Mouse (Mus musculus) embryo, embryonic 10.5 days (tissue): ENCODE data around the gene Tec.

Experiments used
- DNase-seq: peaks from one replicate; pipeline ENCODE4 v3.0.0-alpha.2; 2015; ENCODE audit warnings: low spot score

Tec gene

DNA sequence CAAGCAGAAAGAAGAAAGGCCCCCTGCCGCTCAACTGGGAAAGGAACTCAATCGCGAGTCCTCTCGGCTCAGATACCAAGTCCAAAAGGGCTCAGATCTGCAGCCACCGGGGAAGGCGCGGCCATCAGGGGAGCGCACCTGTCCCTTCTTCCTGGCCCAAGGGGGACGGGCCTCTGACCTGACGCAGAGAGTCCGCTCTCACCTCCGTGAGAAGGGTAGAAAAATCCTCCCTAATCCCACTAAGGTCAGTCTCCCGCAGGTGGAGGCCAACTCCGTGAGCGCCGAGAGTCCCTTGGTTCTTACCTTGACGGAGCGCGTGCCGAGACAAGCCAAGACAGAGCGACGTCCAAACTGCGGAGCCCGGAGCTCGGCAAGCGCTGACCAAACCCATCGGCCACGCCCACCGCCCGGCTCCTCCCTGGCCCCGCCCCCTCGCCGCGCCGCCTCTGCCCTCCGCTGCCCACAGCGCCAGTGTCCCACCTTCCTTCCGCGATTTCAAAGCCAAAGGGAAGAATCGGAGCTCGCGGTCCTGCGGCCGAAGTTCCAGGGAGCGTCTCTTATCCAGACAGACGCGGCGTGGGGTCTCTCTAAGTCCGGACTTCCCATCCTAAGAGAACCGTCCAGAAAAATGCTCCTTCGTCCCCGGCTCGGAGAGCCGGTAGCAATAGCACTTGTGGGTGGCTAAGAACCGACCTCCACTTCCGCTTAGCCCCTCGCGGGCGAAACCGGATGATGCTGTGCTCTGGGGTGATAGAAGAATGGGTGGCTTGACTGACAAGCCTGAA is at the start of gene Tec:
Tec (minus strand) TSS at position 393 of the 785 bp plus-strand sequence.
- peak; percentile 92 for DNase-seq

DNA sequence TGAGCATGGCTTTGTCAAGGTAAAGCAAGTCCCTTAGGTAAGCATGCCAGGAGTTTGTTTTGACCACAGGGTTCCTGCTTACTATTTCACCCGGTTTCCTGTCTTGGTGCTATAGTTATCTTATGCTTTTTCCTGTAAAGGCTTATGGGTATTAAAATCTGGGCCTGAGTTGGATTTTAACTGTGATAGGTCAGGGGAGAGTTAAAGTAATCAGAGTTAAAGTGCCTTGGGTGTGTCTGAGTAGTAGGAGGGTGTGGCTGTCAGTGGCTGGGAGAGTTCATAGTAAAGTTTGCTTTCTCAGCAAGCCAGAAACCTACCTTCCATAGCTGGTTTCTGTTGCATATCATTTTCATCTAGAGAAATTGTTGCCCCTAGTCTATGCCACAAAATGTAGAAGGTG is 48.6 kb upstream of the Tec start:
- no peak for DNase-seq

DNA sequence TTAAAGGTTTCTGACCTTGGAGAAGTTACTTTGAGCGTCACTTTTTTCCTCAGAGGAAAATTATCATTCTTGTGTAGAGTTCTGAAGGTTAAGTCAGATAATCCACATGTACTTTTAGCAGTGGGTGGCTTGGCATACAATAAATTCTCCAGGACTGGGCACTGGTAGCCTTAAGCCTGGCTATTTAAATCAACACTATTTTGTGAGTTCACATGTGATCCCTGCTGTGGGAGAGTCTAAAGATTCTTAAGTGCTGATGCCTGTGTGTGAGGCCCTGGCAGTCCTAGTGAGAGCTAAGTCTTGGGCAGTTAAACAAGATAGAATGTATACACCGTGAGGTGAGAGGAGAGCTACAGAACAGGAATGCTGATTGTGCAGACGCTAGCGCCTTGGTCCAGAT is 47.8 kb upstream of the Tec start:
- DNase-seq = peak; percentile 34

- DNase-seq = peak; percentile 59
These were observed 46.6 kb upstream of the Tec start for GRCm38 (mm10) chr5:72914633-72915561.

DNA sequence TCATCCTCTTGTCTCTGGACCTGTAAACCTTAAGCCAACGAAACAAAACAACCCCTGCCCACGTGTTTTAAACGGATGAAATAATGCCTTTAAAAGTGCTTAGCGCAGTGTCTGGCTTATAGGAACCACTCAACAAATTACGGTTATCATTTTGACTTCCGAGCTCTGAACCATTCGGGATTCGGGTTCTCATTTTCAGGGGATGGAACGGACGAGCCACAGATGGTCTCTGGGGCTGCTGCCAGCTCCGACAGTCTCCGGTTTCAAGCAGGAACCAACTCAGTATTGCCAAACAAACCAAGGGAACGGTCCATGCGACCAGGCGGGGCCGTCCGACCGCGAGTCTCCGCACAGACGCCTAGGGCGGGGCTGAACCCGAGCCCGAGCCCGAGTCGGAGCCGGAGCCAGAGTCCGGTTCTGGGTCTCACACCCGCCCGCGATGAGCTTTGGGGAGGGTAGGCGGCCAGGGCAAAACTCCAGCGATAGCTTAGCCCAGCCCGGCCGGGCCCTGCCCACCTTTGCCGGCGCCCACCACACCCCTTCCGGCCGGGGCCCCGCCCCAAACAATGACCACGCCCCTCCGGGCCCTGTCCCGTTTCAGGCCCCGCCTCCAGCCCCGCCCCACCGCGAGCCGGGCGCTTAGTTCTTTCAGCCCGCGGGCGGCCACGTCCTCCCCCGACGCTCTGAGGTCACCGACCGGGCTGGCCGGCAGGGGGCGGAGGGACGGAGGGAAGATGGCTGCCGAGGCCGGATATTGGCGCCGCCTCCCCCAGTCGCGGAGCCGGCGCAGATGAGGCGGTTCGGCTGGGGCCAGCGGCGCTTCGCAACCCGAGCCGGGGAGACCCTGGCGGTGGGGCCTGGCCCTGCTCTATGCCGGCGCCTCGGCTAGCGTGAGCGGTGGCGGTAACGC is 45.6 kb upstream of the Tec start, which contains the start of gene Slain2:
Slain2 (plus strand) TSS at position 657 of the 910 bp plus-strand sequence.
- peak; percentile 98 for DNase-seq

DNA sequence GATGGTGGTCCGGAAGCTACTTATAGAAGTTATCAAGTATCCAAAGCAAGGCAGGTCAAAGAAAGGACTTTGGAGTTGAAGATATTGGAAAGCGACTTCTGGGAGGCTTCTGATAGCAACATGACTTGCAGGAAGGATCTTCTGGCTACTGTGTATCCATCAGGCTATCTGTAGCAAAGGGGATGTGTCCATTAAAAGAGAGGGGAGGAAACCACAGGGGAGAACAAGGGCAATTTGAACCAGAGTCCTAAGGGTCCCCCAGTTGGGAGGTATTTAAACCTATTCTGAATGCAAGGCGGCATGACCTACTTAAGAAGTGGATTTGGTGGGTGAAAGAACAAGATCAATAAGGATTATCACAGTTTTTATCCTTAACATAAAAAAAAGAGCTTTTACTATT is 43.0 kb upstream of the Tec start:
- no peak for DNase-seq

DNA sequence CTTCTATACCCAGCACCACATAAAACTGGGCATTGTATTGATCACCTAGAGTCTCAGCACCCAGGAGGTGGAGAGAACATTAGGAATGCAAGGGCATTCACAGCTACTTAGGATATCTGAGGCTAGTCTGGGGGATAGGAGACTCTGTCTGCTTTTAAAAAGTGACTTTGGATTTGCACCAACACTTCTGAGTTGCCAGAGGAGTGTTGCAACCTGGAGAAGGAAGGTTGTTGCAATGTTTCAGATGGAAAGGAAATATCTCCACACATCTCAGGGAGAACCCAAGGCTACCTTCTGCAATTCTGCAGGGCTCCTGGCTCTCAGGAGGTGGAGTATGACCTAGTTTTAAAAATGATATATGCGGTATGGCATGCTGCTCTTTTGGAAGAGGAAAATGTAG is 42.1 kb upstream of the Tec start:
- no peak for DNase-seq

DNA sequence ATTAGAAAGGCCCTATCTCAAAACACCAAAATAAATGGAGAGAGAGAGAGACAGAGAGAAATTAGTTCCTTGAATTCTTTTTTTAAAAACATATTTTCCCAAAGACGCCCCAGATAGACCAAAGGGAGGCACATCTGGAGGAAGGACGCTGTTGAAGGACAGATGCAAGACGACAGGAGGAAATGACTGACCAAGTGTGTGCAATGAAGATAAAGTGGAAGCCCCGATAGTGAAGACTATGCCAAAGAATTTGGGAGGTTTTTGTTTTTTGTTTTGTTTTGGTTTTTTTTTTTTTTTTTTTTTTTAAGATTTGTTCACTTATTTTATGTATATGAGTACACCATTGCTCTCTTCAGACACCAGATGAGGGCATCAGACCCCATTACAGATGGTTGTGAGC is 41.1 kb upstream of the Tec start:
- no peak for DNase-seq

GRCm38 (mm10) chr5:72908324-72908936 is 40.1 kb upstream of the Tec start:
- no peak for DNase-seq

DNA sequence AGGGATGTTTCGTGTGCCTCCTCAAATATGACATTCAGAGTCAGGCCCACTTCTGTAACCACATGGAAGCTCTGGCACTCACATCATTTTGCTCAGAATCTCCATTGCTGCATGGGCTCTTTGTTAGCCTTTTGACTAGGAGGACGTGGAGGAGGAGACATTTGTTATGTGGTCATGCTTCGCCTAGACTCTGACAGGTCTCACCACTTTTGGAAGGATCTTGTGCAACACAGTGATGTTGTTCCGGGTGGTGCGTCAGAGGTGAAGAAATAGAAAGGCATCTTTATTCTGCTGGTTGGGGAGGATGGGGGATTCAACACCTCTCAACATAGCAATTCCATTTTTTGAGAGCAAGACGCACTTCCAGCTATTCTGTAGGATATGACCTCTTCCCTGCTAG is 39.1 kb upstream of the Tec start:
- DNase-seq = no peak

GRCm38 (mm10) chr5:72904903-72905790 is 36.9 kb upstream of the Tec start:
- DNase-seq = no peak

GRCm38 (mm10) chr5:72902876-72903516 is 34.7 kb upstream of the Tec start:
- DNase-seq = no peak

GRCm38 (mm10) chr5:72902312-72902711 is 34.0 kb upstream of the Tec start:
- DNase-seq = no peak

DNA sequence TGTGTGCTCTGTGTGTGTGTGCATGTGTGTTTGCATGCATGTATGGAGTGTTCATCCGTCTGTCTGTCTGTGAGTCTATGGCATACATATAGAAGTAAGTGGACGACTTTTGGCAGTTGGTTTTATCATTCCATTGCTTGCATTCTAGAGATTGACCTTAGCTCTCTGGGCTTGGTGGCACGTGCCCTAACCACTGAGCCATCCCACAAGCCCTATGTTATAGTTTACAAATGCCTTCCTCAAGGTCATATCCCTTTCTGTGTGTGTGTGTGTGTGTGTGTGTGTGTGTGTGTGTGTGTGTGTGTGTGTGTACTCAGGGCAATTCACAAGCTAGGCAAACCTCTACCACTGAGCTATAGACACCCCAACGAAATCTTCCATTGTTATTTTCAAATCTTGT is 33.6 kb upstream of the Tec start:
- no peak for DNase-seq

DNA sequence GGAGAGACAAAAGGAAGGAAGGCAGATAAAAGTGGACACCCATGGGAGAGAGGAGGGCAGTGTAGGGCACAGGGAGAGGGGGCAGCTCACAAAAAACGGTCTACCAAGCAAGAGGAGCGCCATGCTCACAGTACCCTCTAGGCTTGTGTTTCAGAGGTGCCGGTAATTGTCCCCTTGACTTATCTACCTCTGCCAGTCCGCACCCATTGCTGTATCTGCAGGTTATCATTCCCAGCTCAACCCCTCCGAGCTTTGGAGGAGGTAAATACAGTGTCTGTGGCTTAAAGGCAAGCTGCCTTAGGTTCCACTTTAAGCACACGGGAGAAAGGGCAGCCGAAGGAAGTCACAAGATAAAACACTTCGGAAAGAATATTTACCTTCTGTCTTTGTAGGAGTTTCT is 31.0 kb upstream of the Tec start:
- DNase-seq = no peak

DNA sequence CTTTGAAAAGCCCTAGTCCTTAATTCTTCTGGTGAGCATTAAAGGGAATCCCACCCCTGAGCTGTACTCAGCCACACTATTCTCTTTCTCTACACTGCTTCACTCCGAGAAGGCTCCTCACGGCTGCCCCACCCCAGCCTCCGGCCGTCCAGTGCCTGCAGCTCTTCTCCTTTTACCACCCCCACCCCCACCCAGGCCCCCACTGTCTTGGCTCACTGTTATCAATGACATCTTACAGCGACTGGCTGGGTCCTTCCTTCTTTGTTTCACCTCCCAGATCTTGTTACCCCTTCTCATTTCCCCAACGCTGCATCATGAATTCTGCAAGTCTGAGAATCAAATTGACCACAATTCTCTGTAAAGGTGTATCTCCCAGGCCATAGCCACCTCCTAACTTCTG is 29.7 kb upstream of the Tec start:
- no peak for DNase-seq

DNA sequence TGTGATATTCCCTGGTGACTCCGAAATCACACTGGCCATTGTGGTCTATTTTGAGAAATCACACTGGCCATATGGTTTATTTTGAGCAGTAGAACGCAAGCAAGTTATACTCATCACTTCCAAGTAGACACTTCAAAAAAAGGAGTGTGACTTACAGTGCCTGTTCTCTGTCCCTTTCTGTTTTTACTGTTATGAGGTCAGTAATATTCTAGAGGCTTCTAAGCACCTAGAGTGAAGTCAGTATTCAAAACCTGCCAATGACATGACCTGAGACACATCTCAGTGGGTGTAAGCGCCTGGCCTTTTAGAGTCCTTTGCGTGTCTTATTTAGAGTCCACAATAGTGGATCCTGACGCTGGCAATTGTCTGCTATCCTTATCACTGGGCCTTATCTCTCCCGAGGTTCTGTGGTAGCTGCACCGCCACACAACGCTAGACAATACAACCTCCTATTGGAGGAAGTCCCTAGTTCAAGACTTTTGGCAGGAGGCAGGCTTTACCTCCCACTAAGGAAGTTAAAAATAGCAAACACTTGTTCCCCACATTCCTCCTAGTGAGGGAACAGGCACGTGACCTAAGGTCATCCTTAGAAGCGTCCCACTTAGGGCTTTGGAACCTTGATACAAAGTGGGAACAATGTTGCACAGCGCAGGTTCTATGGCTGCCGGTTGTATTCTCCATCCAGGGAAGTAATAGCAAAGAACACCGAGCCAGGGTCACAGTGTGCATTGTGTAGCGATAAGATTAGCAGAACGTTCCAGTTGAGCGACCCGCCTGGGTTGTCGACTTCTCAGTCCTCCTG is 28.4 kb upstream of the Tec start:
- DNase-seq = no peak

- DNase-seq = no peak
These were observed 27.0 kb upstream of the Tec start for GRCm38 (mm10) chr5:72895261-72895660.

- DNase-seq = no peak
These were observed 25.7 kb upstream of the Tec start for GRCm38 (mm10) chr5:72893987-72894386.
